Mouse (Mus musculus): ENCODE measurements around the gene Ccdc150.

DNA sequence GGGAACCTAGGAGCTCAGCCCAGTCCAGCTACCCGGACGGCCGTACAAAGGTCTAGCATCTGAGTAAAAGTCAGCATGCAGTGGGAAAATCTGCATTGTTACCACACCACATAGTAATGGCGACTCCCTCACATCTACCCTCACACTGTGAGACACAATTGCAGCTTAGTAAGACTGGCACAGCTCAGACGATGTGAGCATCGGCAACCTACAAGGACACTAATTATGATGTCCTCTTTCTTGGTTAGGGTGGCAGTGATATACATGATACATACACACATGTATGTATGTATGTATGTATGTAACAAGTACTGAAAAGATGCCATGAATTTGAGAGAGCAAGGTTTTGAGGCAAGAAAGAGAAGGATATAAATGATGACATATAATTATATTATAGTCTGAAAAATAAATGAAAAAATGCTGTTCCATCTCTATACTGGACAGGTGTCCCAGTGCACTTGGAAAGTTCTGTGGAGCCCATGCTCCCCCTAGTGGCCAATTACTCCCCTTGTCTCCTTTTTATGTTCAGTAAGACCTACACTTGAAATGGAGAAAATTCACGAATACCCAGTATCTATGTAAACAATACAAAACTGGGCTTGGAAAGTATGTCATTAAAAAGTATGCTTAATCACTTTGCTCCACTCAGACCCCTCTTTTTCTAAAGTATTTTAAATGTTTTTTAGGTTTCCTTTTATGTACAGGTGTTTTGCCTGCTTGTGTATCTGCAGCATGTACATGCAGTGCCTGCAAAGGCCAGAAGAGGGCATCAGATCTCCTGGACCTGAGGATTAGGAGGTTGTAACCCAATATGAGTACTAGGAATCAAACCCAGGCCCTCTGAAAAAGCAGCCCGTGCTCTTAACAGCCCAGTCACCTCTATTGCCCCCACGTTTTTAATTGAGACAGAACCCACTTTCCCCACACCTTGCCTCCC is 130.8 kb downstream of the Ccdc150 start:
- TF ChIP-seq CTCF (IDR thresholded peaks at IDR 0.05; ENCODE audit: low read depth, low read length) (peak; percentile 10; the same call in 1 of the 2 replicates), POLR2A (IDR thresholded peaks at IDR 0.05; ENCODE audit: borderline replicate concordance, low read depth, low read length) (no peak)

All from bone marrow macrophage, adult 2 months (primary cell).